Comparison of ENCODE assay signal across 13 mouse cellular contexts in genomic region chr5:122700837-122701212, GRCm38 (mm10). TPM values are rescaled to one million over a fixed set of nuclear protein-coding genes. Genes with fewer than 3 reads are reported as not detected.
DNase-seq lines count a peak whose midpoint lies in the region; ATAC-seq and TF ChIP-seq lines count a peak whose summit lies in the region.
"Had no signal": no experiment of that assay in that cellular context is flagged by ENCODE, and none has a peak within 500 bp of the region (broad histone marks: within the 10 kb centered on the region; RNA-seq: fewer than 3 reads in every experiment).

No protein-coding gene starts in this region.

- peak; percentile 32 for DNase-seq in 3T3-L1 (ENCODE audit: low read depth, low spot score)
- no peak for DNase-seq in layer of hippocampus, postnatal 14 days (ENCODE audit: low spot score in 2 of 2)
- DNase-seq in right cerebral cortex, adult 2 months (ENCODE audit: low spot score in 2 of 2) = no peak
- no peak for DNase-seq in thymus, adult 18-20 months
- DNase-seq in adrenal gland, adult 2 months = no peak
- DNase-seq: cerebellum, adult 9-11 months; heart, adult 11 months; spleen, adult 18-20 months had no signal

- no peaks in the 10 kb centered on the region for H3K36me3 ChIP-seq in intestine, embryonic 16.5 days (ENCODE audit: control insufficient read depth, insufficient read depth, low read length)
- no peaks in the 10 kb centered on the region for H3K36me3 ChIP-seq in liver, embryonic 16.5 days (ENCODE audit: control insufficient read depth, insufficient read depth)
- H3K36me3 ChIP-seq: hindbrain, embryonic 15.5 days; midbrain, embryonic 13.5 days had no signal

- H3K27ac ChIP-seq in bone marrow macrophage, adult 2 months (ENCODE audit: insufficient read depth, low read depth, low read length) = peak overlapping the region; percentile 100
- no peak overlapping the region for H3K27ac ChIP-seq in intestine, embryonic 16.5 days (ENCODE audit: low read length)
- peak overlapping the region; percentile 68 for H3K27ac ChIP-seq in liver, embryonic 16.5 days (ENCODE audit: low read length)
- H3K27ac ChIP-seq: hindbrain, embryonic 15.5 days; midbrain, embryonic 13.5 days had no signal

- no peak for TF ChIP-seq CTCF in bone marrow macrophage, adult 2 months (IDR thresholded peaks at IDR 0.05; ENCODE audit: low read depth, low read length)

- WGBS in intestine, embryonic 16.5 days = 16% methylated on average over 5 of the region's 5 CpGs
- WGBS in liver, embryonic 16.5 days (ENCODE audit: insufficient replicate concordance) = 12% methylated on average over 5 of the region's 5 CpGs

- H3K4me1 ChIP-seq in bone marrow macrophage, adult 2 months (ENCODE audit: control insufficient read depth, insufficient read depth, low read length) = peaks cover 48% of the 10 kb centered on the region
- peaks cover 21% of the 10 kb centered on the region for H3K4me1 ChIP-seq in intestine, embryonic 16.5 days (ENCODE audit: control insufficient read depth, insufficient read depth, low read length)
- H3K4me1 ChIP-seq in liver, embryonic 16.5 days (ENCODE audit: control insufficient read depth, low read depth, low read length) = peaks cover 44% of the 10 kb centered on the region
- H3K4me1 ChIP-seq: hindbrain, embryonic 15.5 days; midbrain, embryonic 13.5 days had no signal

- ATAC-seq in intestine, embryonic 16.5 days = peak; percentile 32
- peak; percentile 65 for ATAC-seq in liver, embryonic 16.5 days (ENCODE audit: low read depth)
- ATAC-seq: midbrain, embryonic 13.5 days had no signal

- no peak for TF ChIP-seq POLR2A in bone marrow macrophage, adult 2 months (IDR thresholded peaks at IDR 0.05; ENCODE audit: borderline replicate concordance, low read depth, low read length)

- no peaks in the 10 kb centered on the region for H3K9me3 ChIP-seq in intestine, embryonic 16.5 days (ENCODE audit: control insufficient read depth, low read length)
- H3K9me3 ChIP-seq in liver, embryonic 16.5 days (replicated peaks; ENCODE audit: control insufficient read depth, low read length) = no peaks in the 10 kb centered on the region
- H3K9me3 ChIP-seq: hindbrain, embryonic 15.5 days; midbrain, embryonic 13.5 days had no signal

- H3K4me3 ChIP-seq in bone marrow macrophage, adult 2 months (ENCODE audit: insufficient read depth, low read length) = no peak overlapping the region
- no peak overlapping the region for H3K4me3 ChIP-seq in intestine, embryonic 16.5 days (ENCODE audit: low read length)
- H3K4me3 ChIP-seq in liver, embryonic 16.5 days (ENCODE audit: low read depth, low read length) = 0 out of 2 replicates have a peak overlapping the region, but pooled peaks have one; percentile 10
- H3K4me3 ChIP-seq: hindbrain, embryonic 15.5 days; midbrain, embryonic 13.5 days had no signal

- H3K27me3 ChIP-seq in intestine, embryonic 16.5 days (replicated peaks; ENCODE audit: control insufficient read depth, insufficient read depth, low read length) = no peaks in the 10 kb centered on the region
- no peaks in the 10 kb centered on the region for H3K27me3 ChIP-seq in liver, embryonic 16.5 days (ENCODE audit: control insufficient read depth, insufficient read depth, low read depth, low read length)
- H3K27me3 ChIP-seq: hindbrain, embryonic 15.5 days; midbrain, embryonic 13.5 days had no signal

- H3K4me2 ChIP-seq in intestine, embryonic 16.5 days (ENCODE audit: low read depth, low read length) = no peak overlapping the region
- H3K4me2 ChIP-seq in liver, embryonic 16.5 days (ENCODE audit: low read depth, low read length) = peak overlapping the region; percentile 53
- H3K4me2 ChIP-seq: hindbrain, embryonic 15.5 days; midbrain, embryonic 13.5 days had no signal

- no peak overlapping the region for H3K9ac ChIP-seq in intestine, embryonic 16.5 days (ENCODE audit: low read depth, low read length)
- no peak overlapping the region for H3K9ac ChIP-seq in liver, embryonic 16.5 days (ENCODE audit: low read depth, low read length)
- H3K9ac ChIP-seq: hindbrain, embryonic 15.5 days; midbrain, embryonic 13.5 days had no signal

RNA-seq across cellular contexts. Expression of gene P2rx4, which starts 6.5 kb away (rescaled TPM):
- polyA plus RNA-seq in bone marrow macrophage, adult 2 months (2012; ENCODE audit: insufficient read depth, insufficient read length, missing spikeins) = 497 and 499 TPM in 2 replicates
- polyA plus RNA-seq in intestine, embryonic 16.5 days (2015; fragmentation: Nextera tagmentation; extraction: Ambion mirVana) = 59.6 and 62.6 TPM in 2 replicates
- 29.4 and 31.3 TPM in 2 replicates for polyA plus RNA-seq in liver, embryonic 16.5 days (2015; fragmentation: Nextera tagmentation; extraction: Ambion mirVana)
- total RNA-seq in layer of hippocampus, postnatal 14 days (2021) = 10 to 100 TPM; 11.0 to 11.4 TPM
- total RNA-seq in adrenal gland, adult 2 months (2021) = 10 to 100 TPM; 35.2 to 46.2 TPM
- 30.3 and 42.5 TPM in 2 replicates for polyA plus RNA-seq in adrenal gland, adult 2 months (2012; rRNA removed)

RNA-seq across cellular contexts. Expression of gene P2rx7, which starts 57.1 kb away (rescaled TPM):
- 78.0 and 80.3 TPM in 2 replicates for polyA plus RNA-seq in bone marrow macrophage, adult 2 months (2012; ENCODE audit: insufficient read depth, insufficient read length, missing spikeins)
- polyA plus RNA-seq in intestine, embryonic 16.5 days (2015; fragmentation: Nextera tagmentation; extraction: Ambion mirVana) = 2.1 and 2.9 TPM in 2 replicates
- polyA plus RNA-seq in liver, embryonic 16.5 days (2015; fragmentation: Nextera tagmentation; extraction: Ambion mirVana) = 1.3 and 1.6 TPM in 2 replicates
- total RNA-seq in layer of hippocampus, postnatal 14 days (2021) = 1 to 10 TPM; 7.8 TPM
- 1 to 10 TPM; 3.0 to 3.3 TPM for total RNA-seq in adrenal gland, adult 2 months (2021)
- polyA plus RNA-seq in adrenal gland, adult 2 months (2012; rRNA removed) = 3.1 and 5.3 TPM in 2 replicates

Comparison
In these comparisons a context has a peak if more than half of its experiments do, and no peak if none do; other contexts are left out.
1. RNA of gene P2rx7, which starts 57.1 kb away (polyA plus RNA-seq): 78.0 to 80.3 TPM in bone marrow macrophage, adult 2 months; 3.1 to 5.3 TPM in adrenal gland, adult 2 months, 2.1 to 2.9 TPM in intestine, embryonic 16.5 days and 1.3 to 1.6 TPM in liver, embryonic 16.5 days; every median in the first group is over 10 times any median in the second.